Mouse (Mus musculus): ENCODE results near the gene Hivep3. TPM values are rescaled to one million over a fixed set of nuclear protein-coding genes. Genes with fewer than 3 reads are reported as not detected.

Hivep3 gene
- polyA plus RNA-seq, 1 experiment from 2014 or later, result 7.8 TPM

GRCm38 (mm10) chr4:119996377-119996776 lies 262.8 kb downstream of the Hivep3 start:
- Histone ChIP-seq H3K27me3 (replicated peaks) (no peaks in the 10 kb centered on the region), H3K4me3 (replicated peaks) (no peak overlapping the region), H3K4me1 (no peaks in the 10 kb centered on the region), H3K9ac (no peak overlapping the region), H3K27ac (no peak overlapping the region), H3K9me3 (no peaks in the 10 kb centered on the region), H3K36me3 (no peaks in the 10 kb centered on the region), H3K4me2 (no peak overlapping the region)
- ATAC-seq (ENCODE audit: insufficient read depth, low FRiP score, low read depth), result no peak
- 93% methylated on average over 1 of the region's 1 CpGs for WGBS

GRCm38 (mm10) chr4:119997351-119997750 lies 263.8 kb downstream of the Hivep3 start:
- Histone ChIP-seq H3K4me1 (no peaks in the 10 kb centered on the region), H3K27me3 (replicated peaks) (no peaks in the 10 kb centered on the region), H3K36me3 (no peaks in the 10 kb centered on the region), H3K9me3 (no peaks in the 10 kb centered on the region), H3K9ac (no peak overlapping the region), H3K4me3 (replicated peaks) (no peak overlapping the region), H3K4me2 (no peak overlapping the region), H3K27ac (no peak overlapping the region)
- no peak for ATAC-seq (ENCODE audit: insufficient read depth, low FRiP score, low read depth)
- WGBS, result 84% methylated on average over 7 of the region's 7 CpGs

DNA sequence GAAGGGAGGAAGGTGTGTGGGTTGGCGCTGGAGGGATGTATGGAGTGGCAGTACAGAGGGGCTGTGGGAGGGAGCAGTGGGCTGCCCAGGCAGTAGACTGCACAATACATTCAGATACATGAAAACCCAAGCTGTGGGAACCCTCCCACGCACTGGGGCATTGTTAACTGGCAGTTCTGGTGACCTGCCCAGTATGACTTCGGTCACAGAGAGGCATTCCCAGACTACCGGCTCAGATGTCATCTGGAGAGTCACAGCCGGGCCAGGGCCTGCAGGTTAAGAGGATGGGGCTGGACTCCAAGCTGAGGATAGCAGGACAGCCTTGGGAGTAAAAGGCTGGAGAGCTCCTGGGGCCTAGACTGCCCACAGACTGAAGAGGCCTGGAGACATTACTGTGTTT lies 265.3 kb downstream of the Hivep3 start:
- ATAC-seq (ENCODE audit: insufficient read depth, low FRiP score, low read depth), result no peak
- no peaks in the 10 kb centered on the region for H3K4me1 ChIP-seq
- no peak overlapping the region for H3K27ac ChIP-seq
- no peaks in the 10 kb centered on the region for H3K9me3 ChIP-seq
- H3K4me2 ChIP-seq, result no peak overlapping the region
- no peaks in the 10 kb centered on the region for H3K27me3 ChIP-seq (replicated peaks)
- no peak overlapping the region for H3K4me3 ChIP-seq (replicated peaks)
- 66% methylated on average over 5 of the region's 5 CpGs for WGBS
- no peaks in the 10 kb centered on the region for H3K36me3 ChIP-seq
- H3K9ac ChIP-seq, result no peak overlapping the region

DNA sequence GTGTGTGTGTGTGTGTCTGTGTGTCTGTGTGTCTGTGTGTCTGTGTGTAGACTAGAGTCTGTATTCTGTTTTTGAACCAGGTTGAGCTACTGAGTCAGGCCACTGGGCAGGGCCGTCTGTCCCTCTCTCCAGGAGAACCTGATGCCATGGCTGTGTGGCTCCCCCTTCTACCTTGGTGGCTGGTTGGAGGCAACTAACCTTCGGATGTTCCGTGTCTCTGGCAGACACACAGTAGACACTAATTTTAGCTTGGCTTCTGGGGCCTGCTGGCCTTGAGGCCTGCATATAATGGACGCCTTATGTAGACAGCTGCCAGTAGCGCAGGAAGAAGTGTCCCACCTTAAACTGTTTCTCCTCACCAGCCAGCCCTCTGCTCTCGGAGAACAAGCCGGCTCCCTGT lies 267.3 kb downstream of the Hivep3 start:
- H3K36me3 ChIP-seq, result no peaks in the 10 kb centered on the region
- no peak overlapping the region for H3K4me2 ChIP-seq
- WGBS, result 61% methylated on average over 7 of the region's 7 CpGs
- no peak overlapping the region for H3K9ac ChIP-seq
- H3K27ac ChIP-seq, result no peak overlapping the region
- no peak for ATAC-seq (ENCODE audit: insufficient read depth, low FRiP score, low read depth)
- H3K4me3 ChIP-seq (replicated peaks), result no peak overlapping the region
- no peaks in the 10 kb centered on the region for H3K9me3 ChIP-seq
- no peaks in the 10 kb centered on the region for H3K27me3 ChIP-seq (replicated peaks)
- H3K4me1 ChIP-seq, result no peaks in the 10 kb centered on the region

GRCm38 (mm10) chr4:120003006-120003405 lies 269.4 kb downstream of the Hivep3 start:
- Histone ChIP-seq H3K9ac (no peak overlapping the region), H3K4me3 (replicated peaks) (no peak overlapping the region), H3K9me3 (no peaks in the 10 kb centered on the region), H3K4me2 (no peak overlapping the region), H3K27me3 (replicated peaks) (no peaks in the 10 kb centered on the region), H3K4me1 (no peaks in the 10 kb centered on the region), H3K27ac (no peak overlapping the region), H3K36me3 (no peaks in the 10 kb centered on the region)
- 52% methylated on average over 3 of the region's 3 CpGs for WGBS
- no peak for ATAC-seq (ENCODE audit: insufficient read depth, low FRiP score, low read depth)

DNA sequence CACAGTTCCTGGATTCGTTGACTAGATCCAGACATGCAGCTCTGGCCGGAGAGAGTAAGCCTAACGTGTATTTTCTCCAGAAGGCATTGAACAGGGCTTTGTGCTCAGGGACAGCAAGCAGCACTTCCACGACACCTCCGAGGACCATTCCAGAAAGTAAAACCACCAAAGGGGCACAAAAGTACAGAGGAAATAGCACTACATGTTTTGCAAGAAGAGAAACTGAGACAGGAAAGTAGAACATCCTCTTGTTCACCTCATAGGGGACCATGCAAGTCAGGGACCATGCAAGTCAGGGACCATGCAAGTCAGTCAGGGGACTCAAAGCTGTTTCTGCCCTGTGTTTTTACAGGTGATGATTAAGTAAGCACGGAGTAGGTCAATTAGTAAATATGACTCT lies 272.5 kb downstream of the Hivep3 start:
- Histone ChIP-seq H3K4me2 (no peak overlapping the region), H3K9ac (no peak overlapping the region), H3K9me3 (no peaks in the 10 kb centered on the region), H3K4me3 (replicated peaks) (no peak overlapping the region), H3K36me3 (no peaks in the 10 kb centered on the region), H3K4me1 (no peaks in the 10 kb centered on the region), H3K27ac (no peak overlapping the region), H3K27me3 (replicated peaks) (no peaks in the 10 kb centered on the region)
- WGBS, result 69% methylated on average over 6 of the region's 6 CpGs
- ATAC-seq (ENCODE audit: insufficient read depth, low FRiP score, low read depth), result no peak

DNA sequence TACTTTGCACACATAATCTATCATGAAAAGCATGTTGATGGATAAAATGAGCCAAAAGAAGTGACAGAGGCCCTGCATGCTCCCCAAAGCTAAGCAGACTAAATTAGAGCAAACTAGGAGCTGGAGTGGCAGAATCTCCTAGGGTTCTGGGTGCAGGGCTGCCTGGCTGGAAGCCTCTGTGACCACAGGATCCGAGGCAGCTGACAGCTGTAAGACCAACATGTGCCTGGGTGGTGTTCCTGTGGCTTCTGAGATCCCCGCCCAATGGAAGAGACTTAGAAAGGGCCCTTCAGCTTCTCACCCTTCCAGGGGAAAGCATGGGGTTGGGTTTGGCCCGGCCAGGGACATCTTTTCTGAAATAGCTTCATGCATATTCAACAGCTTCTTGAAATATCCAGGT lies 274.3 kb downstream of the Hivep3 start:
- no peak overlapping the region for H3K4me2 ChIP-seq
- no peak overlapping the region for H3K4me3 ChIP-seq (replicated peaks)
- H3K9me3 ChIP-seq, result no peaks in the 10 kb centered on the region
- 65% methylated on average over 3 of the region's 3 CpGs for WGBS
- H3K9ac ChIP-seq, result no peak overlapping the region
- no peaks in the 10 kb centered on the region for H3K4me1 ChIP-seq
- no peak for ATAC-seq (ENCODE audit: insufficient read depth, low FRiP score, low read depth)
- no peaks in the 10 kb centered on the region for H3K27me3 ChIP-seq (replicated peaks)
- H3K27ac ChIP-seq, result no peak overlapping the region
- H3K36me3 ChIP-seq, result no peaks in the 10 kb centered on the region

DNA sequence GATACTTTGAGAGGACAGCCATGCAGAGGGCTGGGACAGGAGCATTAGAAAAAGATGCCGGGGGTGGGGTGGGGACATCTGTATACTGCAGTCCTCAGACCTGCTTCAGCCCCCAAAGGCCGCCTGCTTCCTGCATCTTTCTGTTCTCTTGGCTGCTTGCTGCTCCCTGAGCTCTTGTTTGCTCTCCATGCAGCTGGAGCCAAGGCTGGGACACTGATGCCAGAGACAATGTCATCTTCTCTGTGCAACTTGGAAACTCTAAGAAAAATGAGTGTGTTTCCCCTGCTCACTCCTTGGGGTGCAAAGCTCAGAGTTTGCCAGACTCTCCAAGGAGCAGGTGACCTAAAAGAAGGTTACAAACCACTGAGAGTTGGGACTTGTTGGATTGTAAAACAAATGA lies 275.6 kb downstream of the Hivep3 start:
- no peaks in the 10 kb centered on the region for H3K36me3 ChIP-seq
- ATAC-seq (ENCODE audit: insufficient read depth, low FRiP score, low read depth), result no peak
- H3K4me3 ChIP-seq (replicated peaks), result no peak overlapping the region
- no peak overlapping the region for H3K4me2 ChIP-seq
- no peaks in the 10 kb centered on the region for H3K4me1 ChIP-seq
- H3K27ac ChIP-seq, result no peak overlapping the region
- H3K9me3 ChIP-seq, result no peaks in the 10 kb centered on the region
- H3K9ac ChIP-seq, result no peak overlapping the region
- 73% methylated on average over 2 of the region's 2 CpGs for WGBS
- no peaks in the 10 kb centered on the region for H3K27me3 ChIP-seq (replicated peaks)

- WGBS, result 65% methylated on average over 10 of the region's 10 CpGs
- Histone ChIP-seq H3K27ac (no peak overlapping the region), H3K36me3 (no peaks in the 10 kb centered on the region), H3K4me3 (replicated peaks) (no peak overlapping the region), H3K4me1 (no peaks in the 10 kb centered on the region), H3K9ac (no peak overlapping the region), H3K4me2 (no peak overlapping the region), H3K9me3 (no peaks in the 10 kb centered on the region), H3K27me3 (replicated peaks) (no peaks in the 10 kb centered on the region)
- ATAC-seq (ENCODE audit: insufficient read depth, low FRiP score, low read depth), result no peak
Measured at GRCm38 (mm10) chr4:120011788-120012187, 278.2 kb downstream of the Hivep3 start.

DNA sequence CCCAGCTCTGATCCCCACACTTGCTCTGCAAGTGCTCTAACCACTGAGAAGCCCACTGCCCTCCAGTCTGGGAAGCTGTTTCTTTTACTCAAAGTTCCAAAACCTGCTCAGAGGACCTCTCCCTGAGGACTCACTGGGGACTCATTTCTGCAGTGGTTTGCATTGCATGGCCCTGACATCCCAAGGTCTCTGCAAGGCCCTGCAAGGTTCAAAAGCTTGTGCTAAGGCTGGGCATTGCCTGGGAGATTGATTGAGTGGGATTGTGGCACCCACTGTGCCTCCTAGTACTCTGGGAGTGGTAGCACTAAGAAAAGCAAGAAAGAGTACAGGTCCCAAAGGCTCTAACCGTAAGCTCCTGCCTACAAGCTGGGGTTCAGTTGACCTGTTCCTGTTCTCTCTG lies 279.3 kb downstream of the Hivep3 start:
- ATAC-seq (ENCODE audit: insufficient read depth, low FRiP score, low read depth), result no peak
- no peaks in the 10 kb centered on the region for H3K4me1 ChIP-seq
- H3K9ac ChIP-seq, result no peak overlapping the region
- no peaks in the 10 kb centered on the region for H3K36me3 ChIP-seq
- H3K4me3 ChIP-seq (replicated peaks), result no peak overlapping the region
- no peaks in the 10 kb centered on the region for H3K9me3 ChIP-seq
- no peaks in the 10 kb centered on the region for H3K27me3 ChIP-seq (replicated peaks)
- WGBS, result 84% methylated on average over 1 of the region's 1 CpGs
- H3K27ac ChIP-seq, result no peak overlapping the region
- H3K4me2 ChIP-seq, result no peak overlapping the region

DNA sequence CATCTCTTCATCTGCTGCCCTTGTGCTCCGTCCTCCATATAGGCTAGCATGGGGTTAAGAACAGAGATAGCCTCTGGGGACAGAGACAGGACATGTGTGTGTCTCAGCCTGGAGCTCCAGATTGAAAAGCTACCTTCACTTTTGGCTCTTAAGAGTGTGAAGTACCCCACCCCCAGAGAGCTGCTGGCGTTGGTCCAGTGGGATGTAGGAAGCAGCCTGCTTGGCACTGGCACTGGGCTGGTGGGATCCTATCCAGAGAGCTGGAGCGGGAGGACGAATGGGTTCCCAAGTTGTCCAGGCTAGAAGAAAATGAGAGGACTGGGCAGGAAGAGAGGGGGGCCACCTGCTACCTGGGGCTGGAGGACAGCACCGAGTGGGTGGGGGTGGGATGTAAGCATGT lies 284.8 kb downstream of the Hivep3 start:
- H3K27me3 ChIP-seq (replicated peaks), result no peaks in the 10 kb centered on the region
- H3K4me1 ChIP-seq, result 0 out of 2 replicates have a peak, but pooled peaks cover under 1% of the 10 kb centered on the region
- no peak for ATAC-seq (ENCODE audit: insufficient read depth, low FRiP score, low read depth)
- H3K4me2 ChIP-seq, result no peak overlapping the region
- H3K36me3 ChIP-seq, result no peaks in the 10 kb centered on the region
- no peak overlapping the region for H3K27ac ChIP-seq
- H3K9me3 ChIP-seq, result no peaks in the 10 kb centered on the region
- 68% methylated on average over 5 of the region's 5 CpGs for WGBS
- no peak overlapping the region for H3K9ac ChIP-seq
- no peak overlapping the region for H3K4me3 ChIP-seq (replicated peaks)

DNA sequence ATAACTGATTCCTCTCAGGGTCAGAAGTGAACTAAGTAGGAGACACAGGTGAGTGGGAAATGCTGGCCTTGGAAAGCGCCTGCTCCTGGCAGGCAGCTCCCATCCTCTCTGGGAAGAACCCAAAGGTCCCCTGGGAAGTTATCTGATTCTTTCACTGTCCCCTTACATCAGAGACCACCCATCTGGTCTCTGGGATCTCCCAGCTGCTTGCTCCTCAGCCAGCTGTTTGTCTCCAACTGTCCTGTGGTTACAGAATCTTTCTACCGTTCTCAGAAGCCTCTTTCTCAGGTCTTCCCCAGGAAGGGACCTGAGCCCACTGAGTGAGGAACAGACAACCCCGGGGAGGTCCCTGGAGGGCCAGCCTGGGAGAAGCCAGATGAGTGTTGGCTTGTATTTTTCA lies 288.8 kb downstream of the Hivep3 start:
- ATAC-seq (ENCODE audit: insufficient read depth, low FRiP score, low read depth), result no peak

GRCm38 (mm10) chr4:120023221-120023840 lies 289.7 kb downstream of the Hivep3 start:
- H3K27me3 ChIP-seq (replicated peaks), result no peaks in the 10 kb centered on the region
- H3K4me1 ChIP-seq, result 0 out of 2 replicates have a peak, but pooled peaks cover 12% of the 10 kb centered on the region
- no peak for ATAC-seq (ENCODE audit: insufficient read depth, low FRiP score, low read depth)
- no peak overlapping the region for H3K4me3 ChIP-seq (replicated peaks)
- H3K9me3 ChIP-seq, result no peaks in the 10 kb centered on the region
- H3K9ac ChIP-seq, result no peak overlapping the region
- H3K4me2 ChIP-seq, result no peak overlapping the region
- no peak overlapping the region for H3K27ac ChIP-seq
- no peaks in the 10 kb centered on the region for H3K36me3 ChIP-seq
- WGBS, result 83% methylated on average over 4 of the region's 4 CpGs

More for the DNA sequence above, 288.8 kb downstream of the Hivep3 start:
- H3K9ac ChIP-seq, result no peak overlapping the region
- no peaks in the 10 kb centered on the region for H3K27me3 ChIP-seq (replicated peaks)
- H3K4me3 ChIP-seq (replicated peaks), result no peak overlapping the region
- 50% methylated on average over 3 of the region's 3 CpGs for WGBS
- no peaks in the 10 kb centered on the region for H3K36me3 ChIP-seq
- no peaks in the 10 kb centered on the region for H3K9me3 ChIP-seq
- 0 out of 2 replicates have a peak, but pooled peaks cover 12% of the 10 kb centered on the region for H3K4me1 ChIP-seq
- no peak overlapping the region for H3K27ac ChIP-seq
- no peak overlapping the region for H3K4me2 ChIP-seq

Data from stomach, embryonic 15.5 days (tissue).